Mouse (Mus musculus): ENCODE results near the gene Psme4.
"Not testable (repeated sequence)": the region's sequence is repeated elsewhere in the genome, so short reads cannot be mapped to it uniquely, and the experiment has no call there.

Gene Psme4

GRCm38 (mm10) chr11:30771267-30771903, at the start of gene Psme4:
TSS of gene Psme4 (plus strand) at chr11:30771726.
- peak; percentile 87 to 95 for DNase-seq

DNA sequence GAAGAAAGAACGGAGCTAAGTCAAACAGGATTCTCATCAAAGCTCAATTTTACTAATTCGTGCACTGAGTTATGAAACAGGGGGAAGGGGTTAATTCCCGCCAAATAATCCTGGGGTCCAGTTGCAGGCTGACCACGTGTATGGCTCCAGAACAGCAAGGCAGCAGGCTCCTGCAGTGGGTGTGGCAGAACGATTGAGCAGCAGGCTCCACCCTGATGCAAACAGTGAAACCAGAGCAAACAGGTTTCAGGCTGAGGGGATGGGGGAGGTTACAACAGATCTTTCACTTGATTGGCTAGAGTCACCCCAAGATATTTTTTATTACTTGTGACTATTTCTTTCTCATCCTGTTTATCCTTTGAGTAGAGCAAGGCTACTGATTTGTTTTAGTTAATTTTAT, 48.1 kb upstream of the Psme4 start:
- no peak for DNase-seq

GRCm38 (mm10) chr11:30730721-30731120, 40.8 kb upstream of the Psme4 start:
- DNase-seq, result no peak

DNA sequence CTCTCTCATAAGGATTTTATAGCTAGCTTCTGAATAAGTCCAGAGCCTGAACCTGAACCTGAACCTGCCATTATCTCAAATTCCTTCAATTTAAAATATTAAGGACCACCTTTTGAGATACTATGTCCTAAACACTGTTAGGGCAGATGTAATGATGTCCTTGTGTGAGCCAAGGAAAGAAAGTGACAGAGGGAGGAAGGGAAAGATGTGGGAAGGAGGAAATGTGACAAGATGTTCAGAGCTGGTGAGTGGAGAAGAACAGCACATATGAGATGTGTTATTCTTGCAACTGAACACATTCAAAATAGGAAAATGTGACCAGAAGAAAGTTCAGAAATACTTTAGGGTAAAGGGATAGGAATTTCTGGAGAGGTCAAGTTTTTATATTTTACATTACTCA, 38.1 kb upstream of the Psme4 start:
- no peak for DNase-seq

- no peak for DNase-seq
Observed at GRCm38 (mm10) chr11:30743991-30744390, 27.5 kb upstream of the Psme4 start.

GRCm38 (mm10) chr11:30748938-30749337, 22.6 kb upstream of the Psme4 start:
- DNase-seq, result no peak

GRCm38 (mm10) chr11:30749587-30749986, 21.9 kb upstream of the Psme4 start:
- no peak for DNase-seq

DNA sequence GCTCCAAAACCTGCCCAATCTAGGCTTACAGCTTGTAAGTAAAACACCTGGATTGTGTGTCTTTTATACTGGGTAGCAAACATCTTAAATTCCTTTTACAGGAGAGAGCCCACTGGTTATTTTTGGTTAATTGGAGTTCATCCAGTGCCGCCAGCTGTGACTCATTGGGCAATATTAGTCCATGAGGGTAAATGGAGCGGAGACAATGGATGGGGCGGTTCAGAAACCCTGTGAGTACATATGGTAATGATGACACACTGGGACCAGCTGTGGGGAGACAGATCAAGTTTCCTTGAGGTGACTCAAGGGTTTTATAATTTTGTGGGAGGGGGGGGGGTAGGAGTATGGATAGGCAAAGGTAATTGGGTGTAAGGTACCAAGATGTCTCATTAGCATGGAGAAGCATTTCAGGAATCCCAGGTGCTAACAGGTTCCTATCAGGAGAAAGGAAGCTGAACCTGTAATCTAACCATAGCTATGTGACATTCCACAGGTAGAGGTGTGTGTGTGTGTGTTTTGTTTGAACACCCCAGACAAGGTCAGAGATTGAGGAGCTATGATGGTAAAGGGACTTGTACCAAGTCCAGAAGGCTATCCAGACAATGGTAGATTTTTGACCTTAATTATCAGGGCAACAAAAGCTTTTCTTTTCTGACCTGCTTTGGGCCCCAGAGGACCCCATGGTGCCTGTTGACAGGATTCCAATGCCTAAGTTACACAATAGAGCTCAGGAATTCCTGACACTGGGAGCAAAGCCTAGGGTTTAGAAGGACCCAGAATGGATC, 21.3 kb upstream of the Psme4 start:
- no peak for DNase-seq

DNA sequence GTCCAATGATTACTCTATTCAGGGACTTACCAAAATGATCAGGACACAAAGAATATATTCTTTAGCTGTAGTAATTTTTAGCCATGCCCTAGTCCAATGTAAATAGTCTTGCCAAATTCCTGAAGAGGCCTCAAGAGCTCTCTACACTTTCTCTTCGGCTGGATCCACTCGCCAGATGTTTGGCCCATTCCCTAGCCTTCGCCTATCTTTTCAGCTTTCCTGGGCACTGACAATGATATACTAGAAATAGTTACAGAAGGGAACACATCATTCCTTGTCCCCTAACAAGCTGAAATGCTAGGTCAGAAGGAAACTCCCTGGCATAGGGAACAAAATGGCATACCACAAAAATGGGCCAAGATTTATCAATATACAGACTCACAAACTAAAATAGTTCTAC, 18.6 kb upstream of the Psme4 start:
- no peak for DNase-seq

DNA sequence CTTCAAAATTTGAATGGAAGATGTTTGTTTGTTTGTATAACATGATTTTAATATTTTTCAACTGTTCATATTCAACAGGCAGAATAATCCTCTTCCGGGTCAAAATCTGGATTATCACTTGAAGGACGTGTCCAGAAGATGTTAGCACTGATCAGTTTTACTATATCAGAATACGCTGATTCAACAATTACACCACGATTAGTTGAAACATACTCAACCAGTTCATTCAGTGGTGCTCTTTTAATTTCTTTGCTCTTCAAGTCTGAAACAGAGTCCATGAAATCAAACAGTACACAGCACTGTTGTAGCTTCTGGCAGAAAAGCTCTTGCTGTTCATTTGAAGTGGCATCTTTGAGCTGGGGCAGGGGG, 17.1 kb upstream of the Psme4 start:
- DNase-seq, result not testable (repeated sequence)

DNA sequence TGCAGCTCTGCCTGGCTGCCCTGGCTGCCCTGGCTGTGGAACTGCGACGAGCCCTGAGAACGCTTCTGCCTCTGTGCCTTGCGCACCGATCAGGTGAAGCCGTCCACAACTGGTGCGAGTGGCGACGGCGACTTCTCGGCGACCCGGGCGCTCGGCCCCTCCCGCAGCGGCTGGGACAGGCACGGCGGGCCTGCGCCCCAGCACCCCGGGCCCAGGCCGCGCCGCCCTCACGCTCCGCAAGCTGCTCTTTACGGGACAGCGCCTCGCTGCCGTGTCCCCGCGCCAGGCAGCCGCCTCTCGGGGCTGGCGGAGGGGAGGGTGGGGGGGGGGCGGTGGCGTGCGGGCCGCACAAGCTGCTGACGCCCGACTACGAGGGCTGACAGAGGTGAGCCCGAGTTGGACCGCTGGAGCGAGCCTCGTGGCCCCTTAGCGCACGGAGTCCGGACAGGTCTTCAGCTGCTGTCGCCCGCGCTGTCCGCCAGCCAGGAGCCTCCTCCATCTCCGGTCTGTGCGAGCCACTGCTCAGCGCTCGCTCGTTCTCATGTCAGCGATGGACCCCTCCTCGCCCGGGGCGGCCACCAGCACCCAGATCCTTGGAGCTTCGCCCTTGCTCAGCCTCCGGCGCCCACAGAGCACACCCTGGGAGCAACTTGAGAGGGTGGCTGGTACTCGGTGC, 16.5 kb upstream of the Psme4 start:
- DNase-seq, result peak in 1 of 2 experiments; percentile 3

DNA sequence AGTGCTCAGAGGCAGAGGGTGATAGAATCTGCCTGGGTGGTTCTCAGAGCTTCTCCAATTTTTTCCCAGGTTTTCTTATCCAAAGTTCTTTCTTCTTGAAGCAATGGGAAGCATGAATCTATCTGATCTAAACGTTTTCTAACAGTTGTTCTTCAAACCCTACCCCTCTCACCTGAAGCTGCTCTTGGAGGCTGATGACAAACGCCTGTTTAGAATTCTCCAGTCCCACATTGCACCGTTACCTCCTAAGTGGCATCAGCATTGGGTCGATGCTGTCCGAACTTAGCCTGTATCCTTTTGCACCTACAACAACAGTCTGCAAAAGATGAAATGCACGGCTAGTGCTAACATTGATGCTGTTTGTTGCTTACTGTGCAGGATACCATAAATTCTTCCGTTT, 10.1 kb upstream of the Psme4 start:
- DNase-seq, result no peak

GRCm38 (mm10) chr11:30761891-30762290, 9.6 kb upstream of the Psme4 start:
- DNase-seq, result no peak

DNA sequence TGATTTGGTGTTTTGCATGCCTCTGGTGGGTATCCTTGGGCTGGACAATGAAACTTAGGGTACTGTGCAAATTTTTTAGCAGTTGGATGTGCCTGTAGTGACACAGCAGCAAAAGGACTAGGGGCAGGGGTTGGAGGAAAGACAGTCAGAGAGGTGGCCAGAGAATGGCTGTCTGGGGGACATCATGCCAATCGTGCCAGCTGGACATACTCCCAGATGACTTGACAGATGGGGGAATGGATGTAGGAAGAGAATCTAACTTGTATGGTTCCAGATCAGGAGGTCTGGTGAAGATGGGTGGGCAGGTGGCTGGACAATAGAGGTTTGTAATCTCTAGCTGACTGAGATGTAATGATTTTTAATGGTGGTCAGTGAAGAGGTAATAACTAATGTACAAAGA, 6.5 kb upstream of the Psme4 start:
- no peak for DNase-seq

- DNase-seq, result no peak
Observed at GRCm38 (mm10) chr11:30770817-30771216, 709 bp upstream of the Psme4 start.

DNA sequence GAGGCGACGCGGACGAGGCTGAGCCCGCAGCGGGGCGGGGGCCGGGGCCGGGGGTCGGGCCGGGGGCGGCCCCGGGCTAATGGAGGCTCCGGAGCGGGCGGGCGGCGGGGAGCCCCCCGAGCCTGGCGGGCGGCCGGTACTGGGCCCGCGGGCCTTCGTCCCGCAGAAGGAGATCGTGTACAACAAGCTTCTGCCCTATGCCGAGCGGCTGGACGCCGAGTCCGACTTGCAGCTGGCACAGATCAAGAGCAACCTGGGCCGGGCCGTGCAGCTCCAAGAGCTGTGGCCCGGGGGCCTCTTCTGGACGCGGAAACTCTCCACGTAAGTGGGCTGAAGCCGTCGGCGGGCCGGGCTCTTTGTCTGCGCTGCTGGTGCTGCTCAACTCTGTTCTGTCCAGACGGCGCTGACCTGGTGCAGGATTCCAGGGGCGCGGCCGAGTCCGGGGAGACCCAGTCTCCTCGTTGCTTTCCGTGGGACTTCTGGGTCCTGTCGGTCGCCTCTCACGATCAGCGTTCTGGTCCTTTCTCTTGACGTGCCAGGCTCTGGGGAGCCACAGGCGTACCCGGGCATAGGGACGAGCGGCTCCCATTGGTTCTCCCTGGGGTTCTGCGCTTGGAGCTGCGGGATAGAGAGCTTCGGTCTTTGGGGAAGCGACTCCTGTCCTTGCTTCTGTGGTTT, 517 bp downstream of the Psme4 start:
- peak; percentile 38 to 49 for DNase-seq

- DNase-seq, result no peak
Observed at GRCm38 (mm10) chr11:30772777-30773417, 1.4 kb downstream of the Psme4 start.

DNA sequence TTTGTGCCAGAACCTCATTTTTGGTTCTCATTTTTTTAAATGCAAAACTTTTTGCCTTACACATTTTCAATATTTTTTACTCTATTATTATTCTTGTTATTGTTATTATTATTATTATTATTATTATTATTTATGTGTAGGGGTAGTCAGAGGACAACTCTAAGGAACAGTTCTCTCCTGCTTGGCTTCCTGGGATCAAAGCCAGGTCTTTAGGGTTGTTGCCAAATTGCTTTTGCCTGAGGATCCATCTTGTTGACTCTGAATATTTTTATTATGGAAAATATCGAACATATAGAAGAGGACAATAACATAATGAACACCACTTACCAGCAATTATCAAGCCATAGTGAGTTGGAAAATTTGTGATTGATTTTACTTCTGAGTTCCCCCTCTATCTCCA, 3.1 kb downstream of the Psme4 start:
- DNase-seq, result no peak

- no peak for DNase-seq
Observed at GRCm38 (mm10) chr11:30777498-30777897, 6.0 kb downstream of the Psme4 start.

DNA sequence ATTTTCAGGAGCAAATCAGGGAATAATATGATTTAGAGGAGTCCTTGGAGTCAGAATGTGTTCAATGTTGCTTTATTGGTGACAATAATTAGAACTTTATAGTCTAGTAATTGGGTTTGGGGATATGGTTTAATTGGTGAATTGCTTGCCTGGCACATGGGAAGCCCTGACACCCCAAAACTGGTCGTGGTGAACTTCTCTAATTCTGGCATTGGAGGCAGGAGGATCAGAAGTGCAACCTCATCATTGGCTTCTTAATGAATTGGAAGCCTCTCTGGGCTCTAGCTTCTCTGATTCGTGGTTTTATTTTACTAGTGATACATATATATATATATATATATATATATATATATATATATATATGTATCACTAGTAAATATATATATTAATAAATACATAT, 9.4 kb downstream of the Psme4 start:
- no peak for DNase-seq

- no peak for DNase-seq
Observed at GRCm38 (mm10) chr11:30781612-30782011, 10.1 kb downstream of the Psme4 start.

DNA sequence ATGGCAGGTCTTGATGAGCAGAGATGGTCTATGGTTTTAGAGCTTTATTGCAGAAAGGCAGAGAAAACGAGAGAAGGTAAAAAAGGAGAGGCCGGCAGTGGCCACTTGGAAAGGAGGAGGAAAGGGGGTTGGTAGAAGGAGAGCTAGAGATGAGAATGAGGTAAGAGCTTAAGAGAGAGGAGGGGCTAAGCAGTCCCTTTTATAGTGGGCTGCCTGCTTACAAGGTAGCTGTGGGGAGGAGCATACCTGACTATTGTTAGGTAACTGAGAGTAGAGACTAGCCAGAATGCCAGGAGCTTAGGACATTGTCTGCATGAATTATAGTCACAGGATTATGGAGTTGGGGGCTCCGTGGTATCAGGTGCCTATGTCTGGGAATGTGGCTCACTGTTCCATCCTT, 14.0 kb downstream of the Psme4 start:
- no peak for DNase-seq

All from spleen, adult 18-20 months (tissue).